Mouse (Mus musculus) thymus, postnatal 10 days (tissue): ENCODE data around the gene Col6a6.

Source experiments
- DNase-seq, 2 experiments: peaks; one replicate each; pipeline ENCODE4 v3.0.0; 2021; ENCODE audit warnings: low spot score in 2 of 2

Gene Col6a6

GRCm38 (mm10) chr9:105801463-105801862 is 26.5 kb downstream of the Col6a6 start:
- no peak for DNase-seq

DNA sequence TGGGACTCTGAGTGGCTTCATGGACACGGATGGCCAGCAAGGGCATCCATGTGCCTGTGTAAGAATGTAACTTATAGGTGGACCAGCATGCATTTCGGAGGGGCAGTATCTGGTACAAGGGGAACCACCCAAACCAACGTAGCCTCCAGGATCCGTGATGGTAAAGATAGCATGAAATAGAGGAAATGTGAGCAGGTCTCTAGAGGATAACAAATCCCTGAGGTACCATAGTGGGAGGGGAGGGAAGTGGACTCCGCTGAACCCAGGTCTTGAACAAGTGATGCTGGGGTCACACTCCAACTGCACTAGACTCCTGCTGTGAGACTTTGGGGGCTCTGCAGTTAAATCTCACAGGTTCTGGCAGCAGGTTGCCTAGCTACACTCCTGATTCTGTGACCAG is 27.7 kb downstream of the Col6a6 start:
- DNase-seq, result no peak

- DNase-seq, result no peak
These were observed 31.8 kb downstream of the Col6a6 start for GRCm38 (mm10) chr9:105796137-105796536.

DNA sequence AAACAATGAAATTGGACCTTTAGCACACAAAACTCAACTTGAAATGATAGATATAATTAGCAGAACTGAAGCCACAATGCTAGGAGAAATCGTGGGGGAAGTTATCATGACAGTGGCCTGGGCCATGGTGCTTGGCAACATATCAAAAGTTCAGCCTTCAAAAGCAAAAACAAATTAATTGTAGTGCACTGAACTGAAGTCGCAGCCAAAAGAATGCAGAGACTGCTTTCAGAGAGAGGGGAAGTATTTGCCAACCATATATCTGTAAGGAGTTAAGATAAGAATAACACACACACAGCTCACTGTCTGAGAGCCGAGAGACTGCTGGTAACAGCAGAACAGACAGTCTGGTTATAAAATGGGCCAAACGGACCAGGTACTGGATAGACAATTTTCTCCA is 33.0 kb downstream of the Col6a6 start:
- DNase-seq, result no peak

DNA sequence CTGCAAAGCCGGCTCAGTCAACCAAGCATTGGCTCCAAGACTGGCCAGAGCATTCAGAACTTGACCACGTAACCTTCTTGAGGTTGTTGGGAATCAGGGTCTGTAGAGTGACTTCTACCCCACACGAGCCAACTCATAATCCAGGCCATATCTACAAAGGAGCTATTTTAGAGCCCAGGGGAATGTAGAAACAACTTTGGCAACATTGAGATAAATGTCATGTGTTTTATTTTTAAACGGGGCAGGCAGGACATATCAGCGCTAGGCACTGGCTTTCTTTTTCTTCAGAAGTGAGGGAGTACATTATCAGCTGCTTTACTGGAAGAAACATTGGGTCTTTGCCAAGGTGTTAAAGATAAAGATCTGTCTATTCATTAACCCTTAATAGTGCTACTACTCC is 36.1 kb downstream of the Col6a6 start:
- no peak for DNase-seq

DNA sequence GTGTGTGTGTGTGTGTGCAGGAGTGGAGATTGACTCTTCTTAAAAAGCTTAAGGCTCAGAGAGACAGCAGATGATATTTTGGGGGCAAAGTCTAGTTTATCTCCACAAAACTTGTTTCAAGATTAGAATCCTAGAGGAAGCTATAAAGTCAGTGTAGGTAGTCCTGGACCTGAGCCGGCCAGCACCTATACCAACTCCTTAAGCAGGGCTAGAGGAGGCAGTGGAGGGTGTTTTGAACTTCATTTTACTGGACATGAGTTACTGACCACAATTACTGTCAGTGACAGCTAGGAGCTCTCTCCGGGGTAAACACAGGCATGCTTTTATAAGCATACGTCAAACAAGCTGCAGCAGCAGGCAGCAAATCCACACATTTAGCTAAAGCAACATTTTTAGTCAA is 39.8 kb downstream of the Col6a6 start:
- DNase-seq, result no peak

DNA sequence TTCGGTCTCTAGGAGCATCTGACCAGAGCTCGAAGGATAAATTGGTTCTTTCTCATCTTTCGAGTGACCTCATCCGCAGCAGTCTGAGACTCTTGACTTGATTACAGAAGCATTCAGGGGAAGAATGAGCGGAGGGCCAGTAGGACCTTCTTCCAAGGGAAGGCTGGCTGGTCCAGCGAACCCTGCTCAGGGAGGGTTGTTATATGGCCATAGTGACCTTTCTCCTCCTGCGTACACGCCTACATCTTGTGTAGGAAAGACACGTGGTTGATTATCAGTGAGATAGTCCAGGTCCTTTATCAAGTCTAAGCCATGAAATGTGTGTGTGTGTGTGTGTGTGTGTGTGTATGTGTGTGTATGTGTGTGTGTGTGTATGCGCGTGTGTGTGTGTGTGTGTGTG is 40.2 kb downstream of the Col6a6 start:
- DNase-seq, result no peak

GRCm38 (mm10) chr9:105784026-105784425 is 43.9 kb downstream of the Col6a6 start:
- DNase-seq, result no peak

DNA sequence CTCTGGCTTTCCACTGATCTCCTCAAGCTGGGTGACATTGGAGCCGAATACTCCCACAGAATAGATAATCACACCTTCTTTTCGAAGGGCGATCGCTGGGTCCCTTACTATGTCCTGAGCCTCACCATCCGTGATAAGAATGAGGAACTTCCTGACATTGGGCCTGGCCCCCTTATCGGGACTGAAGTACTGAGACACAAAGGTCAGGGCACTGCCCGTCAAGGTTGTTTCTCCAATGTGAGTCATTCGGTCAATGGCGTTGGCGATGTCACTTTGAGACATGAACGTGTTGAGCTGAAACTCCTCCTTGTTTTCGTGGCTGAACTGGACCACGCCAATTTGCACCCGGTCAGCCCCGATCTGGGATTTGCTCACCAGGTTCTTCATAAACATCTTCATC is 47.3 kb downstream of the Col6a6 start:
- DNase-seq, result no peak

- DNase-seq, result no peak
These were observed 49.2 kb downstream of the Col6a6 start for GRCm38 (mm10) chr9:105778741-105779140.

- DNase-seq, result no peak
These were observed 53.1 kb downstream of the Col6a6 start for GRCm38 (mm10) chr9:105774878-105775277.

DNA sequence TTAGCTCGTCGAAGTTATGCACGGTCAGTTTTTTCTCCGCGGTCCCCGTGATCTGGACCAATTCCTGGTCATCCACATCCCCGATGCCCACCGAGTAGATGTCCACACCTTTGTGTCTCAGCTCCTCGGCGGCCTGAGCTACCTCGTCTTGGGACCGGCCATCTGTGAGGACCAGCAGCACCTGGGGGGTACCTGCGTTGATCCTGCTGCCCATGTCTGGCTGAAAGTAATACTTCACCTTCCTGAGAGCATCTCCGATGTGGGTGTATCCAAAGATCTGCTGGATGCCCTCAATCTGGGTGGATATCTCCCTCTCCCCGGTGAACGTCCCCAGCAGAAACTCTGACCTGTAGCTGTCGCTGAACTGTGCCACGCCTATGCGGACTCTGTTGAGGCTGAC is 53.6 kb downstream of the Col6a6 start:
- no peak for DNase-seq

- no peak for DNase-seq
These were observed 56.6 kb downstream of the Col6a6 start for GRCm38 (mm10) chr9:105771380-105771779.

GRCm38 (mm10) chr9:105770690-105771089 is 57.3 kb downstream of the Col6a6 start:
- DNase-seq, result no peak

DNA sequence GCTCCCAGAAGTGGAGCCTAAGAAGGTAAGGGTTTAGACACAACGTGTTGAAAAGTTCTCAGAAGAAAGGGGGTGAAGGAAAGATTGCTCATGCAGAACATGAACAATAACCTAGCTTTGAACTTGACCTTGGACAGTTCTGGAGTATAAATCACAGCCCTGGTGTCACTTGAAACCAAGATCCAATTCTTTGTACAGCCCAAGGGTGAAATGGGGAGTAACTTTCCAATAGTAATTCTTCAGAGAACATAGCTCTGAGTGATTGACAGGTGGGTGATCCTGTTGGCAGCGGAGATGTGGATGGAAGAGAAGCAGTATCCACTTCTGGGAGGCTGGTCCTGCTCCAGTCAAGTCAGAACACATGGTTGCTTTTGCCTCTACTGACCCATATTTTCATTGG is 62.1 kb downstream of the Col6a6 start:
- DNase-seq, result no peak

- no peak for DNase-seq
These were observed 63.3 kb downstream of the Col6a6 start for GRCm38 (mm10) chr9:105764681-105765080.

DNA sequence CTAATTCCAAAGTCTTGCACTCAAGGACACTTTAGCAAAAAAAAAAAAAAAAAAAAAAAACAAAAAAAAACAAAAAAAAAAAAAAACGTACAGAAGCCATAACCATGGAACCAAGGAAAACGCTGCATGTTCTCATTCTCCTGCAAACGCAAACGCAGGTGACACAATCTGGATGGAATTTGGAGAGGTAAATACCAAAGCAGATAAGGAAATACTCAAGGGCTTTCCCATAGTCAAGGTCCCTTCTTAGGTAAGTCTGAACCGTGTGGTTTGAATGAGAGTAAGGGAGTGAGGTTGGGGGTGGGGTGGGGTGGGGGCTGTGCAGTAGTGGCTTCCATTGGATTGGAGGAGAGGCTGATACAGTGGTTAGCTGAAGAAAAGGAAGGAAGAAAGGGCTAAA is 63.8 kb downstream of the Col6a6 start:
- no peak for DNase-seq

- no peak for DNase-seq
These were observed 64.3 kb downstream of the Col6a6 start for GRCm38 (mm10) chr9:105763625-105764024.

GRCm38 (mm10) chr9:105762274-105762673 is 65.7 kb downstream of the Col6a6 start:
- DNase-seq, result no peak

GRCm38 (mm10) chr9:105758861-105759260 is 69.1 kb downstream of the Col6a6 start:
- no peak for DNase-seq

GRCm38 (mm10) chr9:105758173-105758765 is 69.7 kb downstream of the Col6a6 start:
- no peak for DNase-seq

- no peak for DNase-seq
These were observed 73.7 kb downstream of the Col6a6 start for GRCm38 (mm10) chr9:105754256-105754655.

DNA sequence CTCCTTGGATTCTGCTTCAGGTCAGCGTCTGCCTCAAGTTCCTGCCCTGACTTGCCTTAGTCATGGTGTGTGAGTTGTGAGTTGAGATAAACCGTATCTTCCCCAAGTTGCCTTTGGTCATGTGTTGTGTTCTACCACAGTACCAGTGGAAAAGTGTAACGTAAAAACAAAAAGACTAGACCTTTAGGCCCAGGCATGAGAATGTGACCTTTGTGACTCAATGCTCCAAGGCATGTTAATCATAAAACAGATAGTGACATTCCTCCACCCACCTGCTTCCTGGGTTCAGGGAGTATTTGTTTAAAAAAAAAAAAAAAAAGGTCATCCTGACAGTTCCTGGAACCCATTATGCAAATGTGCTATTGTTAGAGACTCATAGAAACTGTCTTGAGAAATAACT is 82.1 kb downstream of the Col6a6 start:
- no peak for DNase-seq

- DNase-seq, result no peak
These were observed 87.5 kb downstream of the Col6a6 start for GRCm38 (mm10) chr9:105740413-105740812.
